Mouse (Mus musculus) layer of hippocampus, adult 8-10 months (tissue): ENCODE results near the gene Dnaic1. TPM values are rescaled to one million over a fixed set of nuclear protein-coding genes. Genes with fewer than 3 reads are reported as not detected.

ENCODE experiments used
- DNase-seq, 2 experiments: peaks; one replicate each; pipeline ENCODE4 v3.0.0; 2022; ENCODE audit warnings: low spot score in 2 of 2
- total RNA-seq, 4 experiments: library from RNA; stranded (reverse); gene quantifications; 2 replicates each; pipeline ENCODE4 v1.2.4; 2022

Gene Dnaic1
- total RNA-seq, 4 experiments from 2014 or later: 3.6 to 8.4 (median 5.9) TPM

DNA sequence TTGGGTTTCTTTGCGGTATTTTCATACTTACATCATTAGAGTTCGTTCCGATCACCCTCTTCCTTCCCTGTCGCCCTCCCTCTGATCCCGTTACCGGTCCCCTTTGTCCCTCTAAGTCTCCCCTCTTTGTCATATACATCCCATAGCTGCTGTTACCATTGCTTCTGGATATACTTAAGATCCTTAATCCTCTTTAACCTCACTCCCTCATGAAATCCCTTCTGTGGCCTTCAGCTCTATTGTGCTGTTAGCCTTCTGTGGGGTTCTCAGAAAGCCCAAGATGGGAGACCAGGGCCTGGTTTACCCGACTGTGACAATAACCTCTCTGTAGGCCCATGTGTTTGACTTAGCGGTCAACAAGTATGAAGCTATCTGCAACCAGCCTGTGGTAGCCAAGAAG is 65.1 kb downstream of the Dnaic1 start:
- DNase-seq: no peak

DNA sequence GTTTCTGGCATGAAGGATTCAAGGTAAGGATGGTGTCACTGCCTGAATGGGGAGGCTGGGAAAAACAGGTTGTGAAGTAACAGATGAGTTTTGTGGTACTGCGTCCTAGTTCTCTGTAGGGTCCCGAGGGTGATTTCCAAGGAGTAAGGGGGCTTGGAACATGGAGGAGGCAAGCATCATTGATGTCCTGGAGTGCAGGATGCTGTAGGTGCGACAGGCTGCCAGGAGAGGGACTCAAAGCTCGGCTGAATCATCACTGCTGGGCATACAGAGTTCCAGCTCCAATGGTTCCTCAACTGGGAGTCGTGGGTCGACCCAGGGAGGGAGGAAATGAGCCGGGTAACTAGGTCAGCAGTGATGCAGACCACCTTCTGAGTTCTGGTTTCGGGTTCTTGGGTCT is 65.6 kb downstream of the Dnaic1 start:
- DNase-seq: no peak

DNA sequence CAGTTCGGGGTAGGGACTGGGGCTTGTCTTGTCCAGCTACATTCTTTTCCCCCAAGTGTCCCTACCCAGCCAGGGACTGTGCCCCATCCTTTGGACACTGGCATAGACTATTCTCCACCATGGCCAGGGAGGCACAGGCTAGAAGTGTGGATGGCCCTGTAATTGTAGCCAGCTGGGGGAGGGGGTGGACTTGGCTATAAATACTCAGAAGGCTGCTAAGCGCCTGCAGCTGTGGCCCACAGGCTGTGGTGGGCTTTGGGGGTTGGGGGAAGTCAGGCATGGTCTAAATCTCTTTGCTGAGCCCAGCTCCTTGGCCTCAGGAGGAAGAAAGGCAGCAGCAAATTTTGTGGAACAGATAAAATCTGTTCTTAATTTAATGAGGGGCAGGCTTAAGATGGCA is 66.3 kb downstream of the Dnaic1 start:
- no peak for DNase-seq

DNA sequence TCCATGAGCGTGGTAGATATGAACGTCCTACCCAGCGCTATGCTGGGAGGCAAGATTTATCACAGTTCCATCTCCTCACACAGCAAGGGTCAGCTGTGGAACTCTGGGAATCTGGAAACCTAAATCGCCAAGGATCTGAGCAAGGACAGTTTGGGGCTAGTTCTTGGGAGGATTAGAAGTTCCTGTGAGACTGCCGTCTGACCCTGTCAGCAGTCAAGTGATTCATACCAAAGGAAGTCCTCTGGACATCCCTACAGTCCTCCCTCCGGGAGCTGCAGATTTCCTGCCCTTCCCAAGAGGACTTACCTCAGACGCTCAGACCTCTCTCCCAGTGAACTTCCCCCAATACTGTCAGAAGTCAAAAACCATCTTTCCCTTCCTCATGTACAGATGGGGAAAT is 66.8 kb downstream of the Dnaic1 start:
- no peak for DNase-seq

DNA sequence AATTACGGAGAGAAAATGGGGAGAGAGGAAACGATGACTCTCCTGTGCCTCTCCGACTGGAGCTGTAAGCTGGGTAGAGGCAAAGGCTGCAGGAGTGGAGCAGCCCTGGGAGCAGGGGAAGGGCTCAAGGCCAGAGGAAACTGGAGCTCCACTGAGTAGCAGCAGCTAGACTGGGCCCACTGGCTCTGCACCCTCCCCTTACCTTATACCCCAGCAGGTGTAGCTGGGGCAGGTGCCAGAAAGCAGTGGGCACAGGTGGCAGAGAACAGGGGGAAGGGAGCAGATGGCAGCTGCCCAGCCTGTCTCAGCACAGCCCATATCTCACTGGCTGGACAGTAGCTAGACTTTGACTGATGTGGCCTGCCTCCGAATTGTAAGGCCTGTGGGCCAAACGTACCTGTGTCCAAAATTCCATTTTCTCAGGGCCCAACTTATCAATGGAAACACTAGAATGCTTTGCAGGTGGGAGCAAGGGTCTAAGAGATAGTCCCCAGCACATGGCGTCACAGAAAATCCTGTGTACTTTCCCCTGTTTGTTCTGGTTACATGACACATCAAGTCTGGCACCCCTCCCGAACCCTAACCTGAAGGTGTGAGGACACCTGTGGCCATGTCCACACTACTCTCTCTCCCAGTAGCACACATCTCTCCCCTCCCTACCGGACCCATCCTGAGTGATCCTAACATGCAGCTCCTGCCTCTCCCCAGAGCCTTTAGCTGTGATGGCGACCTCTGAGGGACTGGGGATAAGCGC is 67.5 kb downstream of the Dnaic1 start:
- DNase-seq: no peak

DNA sequence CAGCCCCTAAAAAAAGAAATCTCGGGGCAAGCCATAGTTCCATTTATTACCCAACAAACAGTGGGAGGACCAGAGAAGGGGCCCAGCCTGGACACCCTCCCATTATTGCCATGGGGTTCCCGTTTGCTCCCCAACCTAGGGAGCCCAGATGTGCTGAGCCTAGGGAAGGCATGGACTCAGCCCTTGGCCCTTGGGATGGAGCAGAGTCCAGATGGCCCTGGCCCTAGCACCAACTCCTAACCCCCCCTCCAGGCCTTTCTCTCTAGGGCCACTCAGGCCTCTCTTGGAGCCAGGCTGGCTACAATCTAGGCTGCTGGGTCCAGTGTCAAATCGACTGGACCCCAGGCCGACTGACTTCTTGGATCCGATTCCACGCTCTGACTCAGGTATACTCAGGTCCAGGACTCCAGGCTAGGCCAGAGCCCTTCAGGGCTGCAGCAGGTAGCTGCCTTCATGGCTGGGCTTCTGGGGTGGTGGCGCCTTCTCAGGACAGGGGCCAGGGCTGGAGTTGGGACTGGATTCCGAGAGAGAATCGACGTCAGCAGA is 68.7 kb downstream of the Dnaic1 start:
- DNase-seq: no peak

DNA sequence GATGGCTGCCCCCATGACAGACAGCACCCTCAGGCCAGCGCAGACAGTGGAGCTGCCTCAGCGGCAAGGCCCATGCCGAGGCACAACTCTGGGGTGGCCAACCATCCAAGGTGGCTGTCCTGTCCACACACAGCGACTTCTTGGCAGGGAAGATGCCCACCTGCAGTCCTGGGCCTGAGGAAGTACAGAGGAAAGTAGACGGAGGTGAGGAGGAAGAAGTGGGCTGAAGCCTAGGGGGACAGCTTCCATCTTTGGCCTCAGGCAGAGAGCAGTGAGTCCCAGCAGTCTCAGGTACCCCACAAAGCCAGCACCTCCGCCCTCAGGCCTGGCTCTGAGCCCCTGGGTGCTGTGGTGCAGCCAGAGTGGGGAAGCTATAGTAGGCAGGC is 69.2 kb downstream of the Dnaic1 start:
- DNase-seq: no peak

DNA sequence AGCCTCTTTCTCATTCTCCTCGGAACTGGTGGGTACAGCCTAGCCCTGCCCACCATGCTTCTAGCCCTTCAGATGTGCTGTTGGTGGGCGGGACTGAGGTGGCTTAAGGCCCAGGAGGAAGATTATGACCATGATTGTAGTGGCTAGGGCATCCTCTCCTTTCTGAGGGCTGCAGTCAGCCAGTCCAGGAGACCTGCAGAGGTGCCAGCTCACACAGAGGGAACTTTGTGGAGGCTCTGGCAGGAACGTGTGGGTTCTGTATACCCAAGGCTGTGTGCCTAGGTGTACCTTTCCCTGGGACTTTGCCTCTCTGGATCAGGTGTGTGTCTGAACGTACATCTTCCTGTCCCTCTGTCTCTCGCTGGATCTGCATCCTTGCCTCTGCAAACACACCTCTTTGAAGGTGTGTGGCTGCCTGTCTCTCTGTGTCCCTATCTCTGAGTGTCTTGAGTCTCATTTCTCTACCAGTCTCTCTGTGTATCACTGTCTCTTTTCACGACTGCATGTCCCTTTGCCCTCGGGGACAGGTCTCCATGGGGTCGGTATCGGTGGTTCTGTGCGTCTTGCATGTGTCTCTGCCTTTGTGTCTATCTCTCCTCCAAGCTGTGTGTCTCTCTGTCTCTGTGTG is 69.8 kb downstream of the Dnaic1 start:
- no peak for DNase-seq

DNA sequence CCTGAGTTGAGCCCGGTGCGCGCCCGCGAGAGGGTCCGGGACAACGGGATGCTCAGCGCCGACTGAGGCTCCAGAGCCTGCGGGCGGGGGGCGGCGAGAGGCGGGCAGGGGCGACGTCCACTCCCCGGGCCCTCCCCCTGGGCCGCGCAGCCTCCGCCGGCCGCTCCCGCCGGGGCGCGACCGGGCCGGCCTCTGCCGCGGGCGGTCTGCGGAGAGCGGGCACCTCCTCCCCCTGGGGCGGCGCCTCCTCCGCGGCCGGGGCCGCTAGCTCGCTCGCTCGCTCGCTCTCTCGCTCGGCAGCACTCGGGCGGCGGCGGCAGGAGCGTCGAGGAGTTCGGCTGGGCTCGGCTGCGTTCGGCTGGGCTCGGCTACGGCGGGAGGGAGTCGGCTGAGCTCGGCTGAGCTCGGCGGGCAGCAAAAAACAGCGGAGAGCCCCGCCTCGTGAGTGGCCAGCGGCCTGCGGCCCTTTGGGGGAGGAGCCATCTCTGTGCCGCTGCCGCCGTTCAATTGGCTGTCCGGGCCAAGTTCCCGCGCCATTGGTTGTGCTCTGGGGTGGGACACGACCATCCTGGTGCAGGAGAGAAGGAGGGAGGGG is 70.4 kb downstream of the Dnaic1 start, which contains the start of gene Enho:
Gene Enho, minus strand, starts transcription at position 412 of the 595 bp plus-strand sequence.
- DNase-seq: peak; percentile 93 to 94

DNA sequence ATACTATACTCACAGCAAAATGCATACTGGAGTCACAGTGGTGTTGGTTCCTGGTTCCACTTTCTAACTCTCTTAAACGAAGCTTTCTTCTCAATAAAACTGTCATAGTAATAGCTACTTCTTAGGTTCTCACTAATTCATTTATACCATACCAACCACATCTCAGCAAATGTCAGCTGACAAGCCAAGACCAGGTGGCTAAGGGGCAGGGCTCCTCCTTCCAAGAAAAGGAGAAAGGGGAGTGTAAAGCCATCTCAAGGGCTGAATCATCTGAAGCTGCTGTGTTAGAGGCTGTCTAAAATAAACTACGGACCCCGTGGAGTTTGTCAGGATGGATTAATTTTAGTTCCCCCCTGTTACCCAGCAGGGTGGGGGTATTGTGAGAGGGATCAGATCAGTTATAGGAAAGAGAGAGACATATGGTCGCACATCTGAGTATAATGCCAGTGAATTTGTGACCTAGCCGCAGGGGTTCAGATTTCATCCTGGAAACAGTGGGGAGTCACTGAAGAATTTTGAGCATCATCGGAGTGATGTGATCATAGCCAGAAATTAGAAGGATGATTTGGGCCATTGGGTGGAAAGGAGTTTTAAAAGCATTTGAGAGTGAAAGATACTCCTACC is 71.7 kb downstream of the Dnaic1 start:
- DNase-seq: no peak

DNA sequence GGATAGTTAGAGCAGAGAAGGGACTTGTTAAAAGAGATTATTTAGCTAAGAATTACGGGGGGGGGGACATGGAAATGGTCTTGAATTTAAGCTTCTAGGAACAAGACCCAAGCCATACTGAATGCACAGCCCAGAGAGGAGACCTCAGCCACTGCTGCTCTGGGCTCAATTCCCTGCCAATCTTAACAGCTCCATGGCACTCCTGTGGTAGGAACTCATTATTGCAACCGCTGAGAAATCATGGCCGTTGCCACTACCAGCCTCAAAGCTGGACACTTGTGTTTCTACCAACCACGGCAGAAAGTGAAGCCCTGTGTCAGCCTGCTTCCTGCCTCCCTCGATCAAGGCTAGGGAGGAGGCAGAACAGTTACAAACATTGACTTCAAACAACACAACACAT is 75.9 kb downstream of the Dnaic1 start:
- peak in 1 of 2 experiments; percentile 29 for DNase-seq

DNA sequence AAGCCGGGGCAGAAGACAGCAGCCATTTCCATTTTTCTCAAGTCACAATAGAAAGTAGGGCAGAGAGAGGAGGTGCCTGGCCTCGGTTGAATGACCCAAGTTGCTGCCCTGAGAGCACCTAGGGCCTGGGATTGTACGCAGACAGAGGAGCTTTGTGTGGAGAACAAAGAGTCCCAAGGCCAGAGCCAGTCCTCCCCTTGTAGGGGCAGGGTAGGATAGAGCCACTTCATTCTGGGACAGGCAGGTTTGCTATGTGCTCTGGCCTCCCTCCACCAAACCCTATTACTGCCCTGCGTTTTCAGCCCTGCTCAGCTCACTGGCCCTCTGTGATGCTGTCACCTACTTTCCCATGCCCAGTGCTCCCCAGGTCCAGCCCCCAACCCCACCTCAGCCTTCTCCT is 78.6 kb downstream of the Dnaic1 start:
- peak in 1 of 2 experiments; percentile 40 for DNase-seq

DNA sequence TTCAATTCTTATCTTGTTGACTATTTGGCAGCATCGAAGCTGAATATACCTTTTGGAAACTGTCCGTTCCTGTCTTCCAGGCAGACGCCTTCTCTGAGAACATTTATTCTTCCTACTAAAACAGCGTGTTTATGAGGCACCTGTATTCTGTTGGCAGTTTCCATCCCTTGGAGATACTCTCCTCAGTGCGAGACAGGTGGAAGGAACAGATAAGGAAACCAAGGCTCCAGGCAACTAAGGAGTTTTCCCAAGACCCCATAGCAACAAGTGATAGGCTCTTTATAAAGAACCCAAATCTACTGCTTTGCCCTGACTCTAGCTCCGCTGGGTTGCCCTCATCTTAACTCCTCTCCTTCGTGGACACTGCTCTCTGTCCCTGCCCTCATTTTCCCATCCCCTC is 79.1 kb downstream of the Dnaic1 start:
- DNase-seq: no peak

DNA sequence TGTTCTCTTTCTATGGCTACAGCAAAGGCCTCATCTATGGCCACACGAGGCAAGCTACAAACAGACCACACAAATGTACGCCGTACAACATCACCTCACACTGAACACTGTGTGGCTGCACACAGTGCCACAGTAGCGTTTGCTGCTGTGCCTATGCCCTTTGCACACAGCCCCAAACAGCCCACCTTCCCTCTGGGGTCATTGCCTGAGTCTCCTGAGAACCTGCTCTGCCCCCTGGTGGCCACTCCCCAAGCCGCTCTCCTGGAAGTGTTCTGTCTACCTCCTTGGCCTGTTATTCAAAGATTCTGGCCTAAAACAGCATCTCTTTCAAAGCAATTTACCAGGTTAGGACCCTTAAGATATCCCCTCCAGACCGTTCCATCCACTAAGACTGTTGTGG is 83.7 kb downstream of the Dnaic1 start:
- DNase-seq: peak; percentile 42 to 75

DNA sequence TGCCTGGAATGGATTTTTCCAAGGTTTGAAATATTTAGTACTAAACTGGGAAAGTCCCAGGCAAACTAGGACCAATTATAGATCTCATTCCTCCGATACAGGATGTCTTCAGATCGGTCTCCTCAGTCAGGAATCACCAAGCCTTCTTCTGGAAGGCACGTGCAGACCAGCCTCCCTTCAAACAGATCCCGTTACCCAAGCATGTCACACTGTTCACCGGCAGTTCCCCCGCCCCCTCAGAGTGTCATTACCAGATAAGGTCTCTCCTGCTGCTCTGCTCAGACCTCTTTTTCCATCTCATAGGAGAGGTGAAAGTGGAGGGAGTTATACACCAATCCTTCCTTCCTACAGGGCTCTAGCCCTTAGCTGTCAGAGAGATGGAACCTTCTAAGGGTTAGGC is 84.2 kb downstream of the Dnaic1 start:
- DNase-seq: no peak

DNA sequence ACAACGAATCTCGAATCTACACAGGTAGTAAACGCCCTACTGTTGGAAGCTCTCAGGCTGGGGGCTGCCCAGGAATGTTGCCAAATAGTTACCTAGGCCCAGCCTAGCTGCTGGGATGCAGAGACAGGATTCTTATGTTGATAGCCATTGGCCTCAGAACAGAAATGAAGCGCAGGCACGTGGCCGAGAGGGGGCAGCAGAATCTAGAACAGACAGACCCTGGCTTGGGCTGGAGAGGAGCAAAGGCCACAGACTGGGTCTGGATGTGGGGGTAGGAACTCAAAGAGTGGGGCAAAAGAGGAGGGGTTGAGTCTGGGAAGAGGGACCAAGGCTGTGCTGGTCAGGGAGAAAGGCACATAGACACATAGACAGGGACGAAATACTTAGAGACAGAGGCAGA is 84.6 kb downstream of the Dnaic1 start:
- peak; percentile 35 to 52 for DNase-seq

DNA sequence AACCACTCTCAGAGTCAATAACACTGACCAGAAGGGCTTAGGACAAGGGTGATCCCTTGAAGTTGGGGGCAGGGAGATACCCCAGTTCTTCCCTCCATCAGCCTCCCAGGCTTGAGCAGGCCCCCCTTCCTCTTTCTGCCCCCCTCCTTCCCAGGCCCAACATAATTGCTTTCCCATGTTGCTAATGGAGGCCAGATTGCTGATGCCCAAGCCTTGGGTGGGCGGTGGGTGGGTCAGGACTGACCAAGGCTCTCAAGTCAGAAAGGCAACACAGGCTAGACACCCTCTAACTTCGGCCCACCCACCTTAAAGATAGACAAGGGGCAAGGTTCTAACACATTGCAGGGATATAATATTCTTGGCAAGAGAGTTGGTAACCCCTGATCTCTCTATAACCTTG is 86.0 kb downstream of the Dnaic1 start:
- DNase-seq: no peak

DNA sequence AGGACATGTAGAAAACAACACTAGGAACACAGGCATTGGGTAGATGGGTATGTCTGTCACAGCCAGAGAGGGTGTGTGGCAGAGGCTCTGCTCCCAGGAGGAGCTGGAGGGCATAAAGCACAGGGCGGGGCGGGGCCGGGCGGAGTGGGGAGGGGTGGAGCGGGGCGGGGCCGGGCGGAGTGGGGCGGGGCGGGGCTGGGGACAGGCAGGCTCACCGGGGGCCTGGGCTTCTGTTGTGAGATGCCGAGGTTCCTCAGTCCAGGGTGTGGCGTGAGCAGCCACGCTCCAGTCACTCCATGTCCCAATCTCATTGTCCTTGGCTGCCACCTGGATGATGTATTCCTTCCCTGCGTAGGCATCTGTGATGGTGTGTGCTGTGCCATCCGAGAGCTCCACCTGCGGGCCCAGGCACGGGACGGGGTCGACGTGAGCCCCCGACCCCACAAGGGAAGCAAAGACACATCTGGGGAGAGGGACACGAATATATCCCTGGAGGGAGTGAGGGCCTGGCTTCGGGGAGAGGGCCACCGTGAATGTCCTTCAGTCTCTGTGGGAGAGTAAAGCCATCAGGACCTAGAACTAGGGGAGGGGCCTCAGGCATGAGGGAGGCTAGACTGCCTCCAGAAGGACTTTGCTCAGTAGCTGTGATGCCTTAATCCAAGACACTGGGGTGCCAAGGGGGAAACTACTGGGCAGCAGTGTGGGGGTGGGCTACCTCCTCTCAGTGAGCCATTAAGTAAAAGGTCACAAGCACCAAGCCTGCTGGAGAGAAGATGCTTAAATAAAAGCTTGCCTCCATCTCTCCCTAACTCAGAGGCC is 89.2 kb downstream of the Dnaic1 start:
- DNase-seq: no peak

DNA sequence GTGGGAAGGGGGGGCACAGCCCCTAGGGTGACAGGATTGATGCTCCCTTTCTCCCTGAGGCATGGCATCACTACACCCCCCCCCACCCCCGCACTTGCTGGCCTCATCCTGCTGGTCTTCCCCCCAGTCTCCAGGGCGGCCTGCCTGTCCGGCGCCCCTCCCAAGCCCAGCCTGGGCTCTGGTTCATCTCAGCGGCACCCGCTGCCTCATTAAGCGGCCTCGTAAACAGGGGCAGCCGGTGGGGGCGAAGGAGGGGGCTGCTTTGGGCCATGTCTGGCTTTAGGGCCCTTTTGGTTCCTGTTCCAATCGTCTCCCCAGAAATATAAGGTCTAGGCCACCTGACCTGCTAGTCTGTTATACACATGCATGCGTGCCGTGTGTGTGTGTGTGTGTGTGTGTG is 90.0 kb downstream of the Dnaic1 start:
- DNase-seq: no peak

DNA sequence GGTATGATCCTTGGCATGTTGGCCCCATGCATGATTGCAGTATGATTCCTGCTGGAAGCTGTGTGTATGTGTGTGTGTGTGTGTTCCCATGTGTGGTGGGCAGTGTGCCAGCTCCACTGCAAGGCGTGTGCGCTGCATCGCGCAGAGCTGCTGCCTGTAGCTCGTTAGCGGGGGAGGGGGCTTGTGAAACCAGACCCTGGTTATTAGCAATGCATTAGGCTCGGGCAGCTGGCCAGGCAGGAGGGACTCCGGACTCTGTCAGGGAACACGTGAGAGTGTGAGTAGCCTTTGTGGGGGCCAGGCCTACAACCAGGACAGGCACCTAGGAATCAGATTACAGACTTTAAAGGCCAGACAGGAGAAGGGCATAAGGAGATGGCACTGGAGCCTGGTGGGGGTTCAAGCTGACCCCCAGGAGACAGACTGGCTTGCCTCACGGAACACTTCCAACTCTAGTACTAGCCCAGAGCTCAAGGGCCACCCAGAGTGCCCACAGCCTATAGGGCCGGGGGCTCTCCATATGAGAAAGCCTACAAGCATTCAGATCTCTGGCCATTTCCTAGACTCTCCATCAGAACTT is 91.4 kb downstream of the Dnaic1 start:
- no peak for DNase-seq

DNA sequence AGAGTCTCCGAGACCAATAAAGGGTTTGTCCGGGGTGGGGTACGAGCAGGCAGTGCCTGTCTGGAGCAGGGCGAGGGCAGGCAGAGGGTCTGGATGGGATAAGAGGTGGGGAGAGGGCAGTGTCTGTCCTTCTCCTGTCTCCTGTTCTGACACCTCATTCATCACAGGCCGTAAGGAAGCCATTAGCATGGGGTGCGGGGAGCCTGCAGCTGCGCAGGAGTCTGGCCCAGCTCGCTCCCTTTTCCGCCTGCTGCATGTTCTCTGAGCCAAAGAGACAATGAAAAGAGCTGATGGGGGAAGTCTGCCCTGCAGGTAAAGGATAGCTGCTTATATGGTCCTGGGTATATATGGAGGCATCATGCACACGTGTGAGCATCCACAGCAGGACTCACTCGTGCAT is 93.1 kb downstream of the Dnaic1 start:
- no peak for DNase-seq
